Mouse (Mus musculus) cortical plate, adult 2 months (tissue): Measurements from ENCODE around the gene Hoxc11. TPM values are rescaled to one million over a fixed set of nuclear protein-coding genes. Genes with fewer than 3 reads are reported as not detected.

Source experiments
- H3K27ac ChIP-seq: fragments of 200-500 bp; 2 replicates; pipeline ENCODE4 v1.5.1; 2012; ENCODE audit warnings: low read length, control low read depth, inconsistent platforms; ENCODE audit not compliant: insufficient read depth
- H3K4me1 ChIP-seq: fragments of 200-500 bp; 2 replicates; pipeline ENCODE4 v1.6.1; 2011; ENCODE audit warnings: low read length; ENCODE audit not compliant: control insufficient read depth, insufficient read depth
- H3K4me3 ChIP-seq: fragments of 200-500 bp; 2 replicates; pipeline ENCODE4 v1.5.1; 2011; ENCODE audit warnings: mild to moderate bottlenecking, low read length, control low read depth; ENCODE audit not compliant: insufficient read depth
- CTCF ChIP-seq: fragments of 200-500 bp; IDR thresholded peaks from 2 replicates; pipeline ENCODE4 v1.5.1; 2011; ENCODE audit warnings: mild to moderate bottlenecking, control low read depth, low read length; ENCODE audit not compliant: insufficient read depth; ENCODE audit errors: extremely low read depth
- POLR2A ChIP-seq: fragments of 200-500 bp; IDR thresholded peaks from 2 replicates; pipeline ENCODE4 v1.6.1; 2011; ENCODE audit warnings: mild to moderate bottlenecking, low read length, control low read depth; ENCODE audit not compliant: insufficient read depth; ENCODE audit errors: extremely low read depth
- polyA plus RNA-seq: library from polyadenylated mRNA; depleted of rRNA; stranded (reverse); fragments of >200 nt; gene quantifications from 2 replicates; pipeline ENCODE4 v1.2.3, GENCODE M21; 2012

Gene Hoxc11
- polyA plus RNA-seq, 1 experiment = not detected

DNA sequence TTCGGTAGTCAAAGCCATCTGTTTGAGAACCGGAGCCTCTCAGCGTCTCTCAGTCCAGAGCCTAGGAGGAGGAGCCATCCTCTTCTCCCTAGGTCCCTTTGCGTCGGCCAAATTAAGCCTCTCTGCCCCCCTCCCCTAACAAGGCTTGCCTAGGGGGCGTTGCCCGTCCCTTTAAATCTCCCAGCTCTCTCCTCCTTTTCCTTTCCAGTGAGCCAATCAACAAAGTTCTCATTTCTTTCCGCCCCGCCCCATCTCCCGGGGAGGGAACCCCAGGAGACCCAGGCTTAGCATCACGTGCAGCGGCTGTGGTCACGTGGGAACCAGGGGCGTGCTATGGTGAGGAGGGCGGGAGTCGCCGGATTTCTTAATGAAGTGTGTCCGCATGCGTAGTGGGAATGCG is 33.6 kb upstream of the Hoxc11 start:
- H3K4me3 ChIP-seq = no peak overlapping the region
- TF ChIP-seq POLR2A (no peak), CTCF (no peak)

DNA sequence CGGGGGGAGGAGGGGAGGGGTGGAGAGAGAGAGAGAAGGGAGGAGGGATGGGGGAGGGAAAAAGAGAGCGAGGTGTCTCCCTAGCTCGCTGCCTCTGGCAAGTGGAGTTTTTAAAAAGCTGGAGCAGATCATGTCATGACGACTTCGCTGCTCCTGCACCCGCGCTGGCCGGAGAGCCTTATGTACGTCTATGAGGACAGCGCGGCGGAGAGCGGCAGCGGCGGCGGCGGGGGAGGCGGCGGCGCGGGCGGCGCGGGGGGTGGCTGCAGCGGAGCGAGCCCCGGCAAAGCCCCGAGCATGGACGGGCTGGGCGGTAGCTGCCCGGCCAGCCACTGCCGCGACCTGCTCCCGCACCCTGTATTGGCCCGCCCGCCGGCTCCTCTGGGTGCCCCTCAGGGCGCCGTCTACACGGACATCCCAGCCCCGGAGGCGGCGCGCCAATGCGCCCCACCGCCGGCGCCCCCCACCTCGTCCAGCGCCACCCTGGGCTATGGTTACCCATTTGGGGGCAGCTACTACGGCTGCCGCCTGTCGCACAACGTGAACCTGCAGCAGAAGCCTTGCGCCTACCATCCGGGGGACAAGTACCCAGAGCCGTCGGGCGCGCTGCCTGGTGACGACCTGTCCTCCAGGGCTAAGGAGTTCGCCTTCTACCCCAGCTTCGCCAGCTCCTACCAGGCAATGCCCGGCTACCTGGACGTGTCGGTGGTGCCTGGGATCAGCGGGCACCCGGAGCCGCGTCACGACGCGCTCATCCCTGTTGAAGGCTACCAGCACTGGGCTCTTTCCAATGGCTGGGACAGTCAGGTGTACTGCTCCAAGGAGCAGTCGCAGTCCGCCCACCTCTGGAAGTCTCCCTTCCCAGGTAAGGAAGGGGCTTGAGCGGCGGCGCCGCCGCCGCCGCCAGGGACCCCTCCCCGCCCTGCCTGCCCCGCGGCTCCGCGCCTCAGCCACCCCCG is 32.9 kb upstream of the Hoxc11 start, which contains the start of gene Hoxc13:
Hoxc13 (plus strand) TSS at position 51 of the 959 bp plus-strand sequence.
- no peak within 1 kb of the TSS for H3K27ac ChIP-seq
- no peak within 1 kb of the TSS for H3K4me3 ChIP-seq
- TF ChIP-seq POLR2A (no peak), CTCF (no peak)
- no peaks in the 10 kb centered on the region for H3K4me1 ChIP-seq

More for the DNA sequence above, 33.6 kb upstream of the Hoxc11 start:
- Histone ChIP-seq H3K27ac (no peak overlapping the region), H3K4me1 (no peaks in the 10 kb centered on the region)

DNA sequence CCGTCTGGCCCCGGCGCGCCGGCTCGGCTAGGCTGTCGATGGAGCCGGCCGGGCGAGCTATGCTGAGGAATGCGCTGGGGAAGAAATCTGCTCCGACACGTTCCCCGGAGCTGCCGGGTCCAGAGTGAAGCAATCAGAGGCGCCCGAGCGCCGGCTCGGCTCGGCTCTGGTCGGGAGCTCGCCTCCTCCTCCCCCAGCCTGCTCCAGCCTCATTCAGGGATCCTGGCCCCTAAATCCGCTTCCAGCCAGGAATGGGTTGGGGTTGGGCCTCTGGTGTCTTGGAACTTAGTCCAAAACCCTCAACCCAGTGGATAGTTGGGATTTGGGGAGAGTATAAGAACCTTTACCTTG is 32.2 kb upstream of the Hoxc11 start:
- no peak overlapping the region for H3K27ac ChIP-seq
- H3K4me3 ChIP-seq = no peak overlapping the region
- H3K4me1 ChIP-seq = no peaks in the 10 kb centered on the region
- no peak for TF ChIP-seq POLR2A
- TF ChIP-seq CTCF = no peak

DNA sequence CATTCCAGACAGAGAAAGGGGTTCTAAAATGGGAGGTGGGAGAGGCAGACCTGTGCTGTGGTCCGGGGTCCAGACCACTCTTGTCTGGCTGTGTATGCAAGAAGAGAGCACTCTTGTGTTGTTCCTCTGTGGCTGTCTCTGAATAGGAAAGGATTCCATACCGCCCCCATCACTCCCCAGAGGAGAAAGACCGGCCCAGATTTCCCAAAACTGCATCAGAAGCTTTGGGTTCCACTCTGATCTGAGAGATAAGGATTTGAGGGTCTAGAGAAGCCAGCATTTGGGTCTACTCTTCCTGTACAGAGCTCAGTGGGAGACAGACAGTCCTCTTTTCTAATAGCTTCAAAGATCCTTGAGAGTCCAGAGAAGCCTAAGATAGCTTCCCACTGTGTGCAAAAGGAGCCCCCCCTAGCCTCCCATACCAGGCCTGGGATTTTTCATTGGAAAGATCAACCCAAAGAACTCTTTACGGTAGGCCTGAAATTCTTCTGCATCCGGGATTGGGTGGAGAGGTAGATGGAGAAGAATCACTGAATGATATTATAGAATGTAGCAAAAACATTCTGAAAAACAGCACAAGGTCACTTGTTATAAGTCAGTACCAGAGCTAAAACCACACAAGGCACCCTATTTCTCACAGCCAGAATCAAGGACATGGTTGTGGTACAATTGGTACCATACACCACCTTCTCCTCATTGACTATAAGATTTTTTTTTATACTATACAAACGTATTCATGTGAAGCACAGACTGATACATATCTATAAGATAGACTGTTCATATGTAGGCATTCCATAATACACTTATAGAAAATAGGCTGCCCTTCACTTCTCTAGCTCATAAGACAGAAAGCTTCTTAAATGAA is 31.4 kb upstream of the Hoxc11 start:
- Histone ChIP-seq H3K4me3 (no peak overlapping the region), H3K4me1 (no peaks in the 10 kb centered on the region), H3K27ac (no peak overlapping the region)
- TF ChIP-seq CTCF = no peak
- no peak for TF ChIP-seq POLR2A

DNA sequence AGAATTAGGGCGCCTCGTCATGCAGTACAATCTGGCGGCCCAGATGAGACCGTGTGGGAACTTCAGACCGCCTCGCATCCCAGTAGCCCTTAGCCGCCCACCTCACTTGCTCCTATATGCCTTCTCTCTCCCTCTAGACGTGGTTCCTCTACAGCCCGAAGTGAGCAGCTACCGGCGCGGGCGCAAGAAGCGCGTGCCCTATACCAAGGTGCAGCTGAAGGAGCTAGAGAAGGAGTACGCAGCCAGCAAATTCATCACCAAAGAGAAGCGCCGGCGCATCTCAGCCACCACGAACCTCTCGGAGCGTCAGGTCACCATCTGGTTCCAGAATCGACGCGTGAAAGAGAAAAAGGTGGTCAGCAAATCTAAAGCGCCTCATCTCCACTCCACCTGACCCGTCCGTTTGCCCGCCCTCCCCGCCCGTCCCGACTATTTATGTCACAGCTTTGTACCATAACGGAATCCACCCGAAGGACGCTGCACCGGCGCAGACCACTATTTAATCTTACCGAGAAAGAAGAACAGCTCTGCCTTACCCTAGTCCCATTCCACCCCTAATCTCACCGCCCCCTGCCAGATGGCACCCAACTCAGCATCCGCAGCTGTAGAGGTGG is 27.1 kb upstream of the Hoxc11 start:
- no peak overlapping the region for H3K4me3 ChIP-seq
- H3K4me1 ChIP-seq = no peaks in the 10 kb centered on the region
- no peak for TF ChIP-seq CTCF
- no peak for TF ChIP-seq POLR2A
- no peak overlapping the region for H3K27ac ChIP-seq

DNA sequence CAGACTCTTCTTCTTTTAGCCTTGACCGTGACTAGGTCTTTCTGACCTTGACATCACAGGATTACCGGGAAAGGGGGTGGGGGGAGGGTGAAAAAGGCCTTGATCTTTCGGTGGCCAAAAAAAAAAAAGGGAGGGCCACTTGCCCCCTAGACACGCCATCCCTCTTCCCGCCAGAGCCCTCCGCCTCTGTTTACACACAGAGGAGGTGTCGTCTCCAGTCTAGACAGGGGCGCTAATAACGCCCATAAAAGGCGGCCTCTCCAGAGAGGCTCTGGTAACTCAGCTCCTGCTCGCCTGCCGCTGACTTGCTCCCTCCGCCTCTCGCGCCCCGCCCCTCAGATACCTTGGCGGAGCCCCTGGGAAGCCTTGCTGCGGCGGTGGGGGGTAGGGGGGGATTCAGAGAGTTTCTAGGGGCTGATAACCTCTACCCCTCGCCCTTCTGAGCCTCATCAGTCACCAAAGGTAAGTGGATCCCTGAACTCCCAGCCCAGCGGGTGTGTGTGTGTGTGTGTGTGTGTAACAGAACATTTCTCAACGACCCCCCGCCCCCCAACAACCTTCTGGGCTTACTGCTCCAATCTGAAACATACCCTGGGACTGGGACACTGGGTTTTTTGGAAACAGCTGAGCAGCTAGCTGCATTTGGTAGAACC is 22.4 kb upstream of the Hoxc11 start:
- Histone ChIP-seq H3K4me1 (no peaks in the 10 kb centered on the region), H3K27ac (no peak overlapping the region), H3K4me3 (no peak overlapping the region)
- no peak for TF ChIP-seq POLR2A

DNA sequence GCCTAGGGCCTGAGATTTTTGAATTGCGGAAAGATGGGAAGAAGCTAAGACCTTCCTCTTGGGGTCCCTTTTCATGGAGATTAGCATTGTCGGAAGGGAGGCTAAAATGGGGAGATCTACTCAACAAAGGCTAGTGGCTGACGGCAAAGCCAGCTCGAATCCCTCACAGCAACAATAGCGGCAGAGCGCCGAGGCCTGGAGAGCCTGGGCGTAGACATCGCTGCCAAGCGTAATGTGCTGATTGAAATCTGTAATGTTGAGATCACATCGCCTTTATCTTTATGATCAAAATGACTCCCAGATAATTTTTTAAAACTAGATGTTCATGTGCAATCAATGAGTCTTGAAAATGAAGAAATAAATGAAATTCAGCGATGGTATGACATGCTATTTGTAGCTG is 19.8 kb upstream of the Hoxc11 start:
- TF ChIP-seq CTCF (no peak), POLR2A (no peak)
- H3K4me1 ChIP-seq = no peaks in the 10 kb centered on the region
- no peak overlapping the region for H3K4me3 ChIP-seq
- H3K27ac ChIP-seq = no peak overlapping the region

DNA sequence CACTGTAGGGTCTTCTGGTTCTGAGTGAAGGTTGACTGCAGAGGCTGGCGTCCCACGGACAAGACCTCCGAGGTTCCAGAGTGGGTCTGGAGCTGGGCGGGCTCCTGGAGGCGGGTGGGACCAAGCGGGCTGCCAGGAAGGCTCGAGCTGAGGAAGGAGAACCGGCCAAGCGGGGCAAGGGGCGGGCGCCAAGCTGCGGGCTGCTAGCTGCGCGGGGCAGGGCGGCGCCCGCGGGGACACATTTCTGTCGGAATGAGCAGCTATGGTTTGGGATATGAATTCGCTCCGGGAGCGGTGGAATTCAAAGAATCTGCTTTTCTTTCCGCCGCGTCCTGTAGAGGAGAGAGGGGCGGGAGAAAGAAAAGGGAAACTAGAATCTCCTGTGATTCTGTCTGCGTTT is 19.3 kb upstream of the Hoxc11 start:
- H3K4me3 ChIP-seq = no peak overlapping the region
- H3K4me1 ChIP-seq = no peaks in the 10 kb centered on the region
- no peak overlapping the region for H3K27ac ChIP-seq
- TF ChIP-seq POLR2A = no peak
- no peak for TF ChIP-seq CTCF

DNA sequence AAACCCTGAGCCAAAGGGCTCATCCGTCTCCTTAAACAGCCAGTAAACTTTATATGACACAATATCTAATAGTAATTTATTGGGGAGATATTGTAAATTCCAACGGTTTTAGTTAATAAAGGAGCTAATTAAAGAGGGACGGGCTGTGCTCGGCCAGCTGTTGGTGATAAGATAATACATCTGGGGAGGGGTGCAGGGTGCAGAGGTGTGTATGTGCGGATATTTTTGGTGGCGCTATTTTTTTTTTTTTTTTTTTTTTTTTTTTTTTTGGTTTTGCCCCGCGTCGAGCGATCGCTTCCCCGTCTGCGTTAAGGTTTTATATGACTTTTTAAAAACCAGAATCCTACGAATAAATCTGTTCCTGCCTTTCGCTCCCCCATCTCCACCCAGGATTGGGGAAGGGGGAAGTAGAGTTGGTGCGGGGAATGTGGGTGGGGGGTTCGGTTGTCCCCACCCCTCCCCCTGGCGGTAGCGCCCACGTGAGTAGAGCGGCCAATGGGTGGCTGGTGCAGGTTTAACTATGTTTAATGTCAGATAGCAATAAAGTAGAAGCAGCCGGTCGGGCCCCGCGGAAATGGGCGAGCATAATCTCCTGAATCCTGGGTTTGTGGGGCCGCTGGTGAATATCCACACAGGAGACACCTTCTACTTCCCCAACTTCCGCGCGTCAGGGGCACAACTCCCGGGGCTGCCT is 17.8 kb upstream of the Hoxc11 start, which contains the start of gene Hoxc12:
Hoxc12 (plus strand) TSS at position 479 of the 694 bp plus-strand sequence.
- no peak within 1 kb of the TSS for H3K27ac ChIP-seq
- TF ChIP-seq POLR2A = no peak
- no peak for TF ChIP-seq CTCF
- no peak within 1 kb of the TSS for H3K4me3 ChIP-seq
- H3K4me1 ChIP-seq = no peaks in the 10 kb centered on the region
